Mouse (Mus musculus) intestine, postnatal 0 days (tissue): Measurements from ENCODE around the gene Optc. TPM values are rescaled to one million over a fixed set of nuclear protein-coding genes. Genes with fewer than 3 reads are reported as not detected.

Experiments used
- ATAC-seq: fragments of 200-750 bp; cut with Nextera tagmentation; 2 replicates; pipeline ENCODE4 v1.8.0; 2017; ENCODE audit warnings: mild to moderate bottlenecking, moderate TSS enrichment, moderate library complexity
- H3K27ac ChIP-seq: fragments of 300-500 bp; sonication (generic); 2 replicates; pipeline ENCODE4 v1.5.1; 2014; ENCODE audit warnings: mild to moderate bottlenecking, low read depth, low read length, moderate library complexity
- H3K27me3 ChIP-seq: fragments of 300-500 bp; sonication (generic); replicated peaks from 2 replicates; pipeline ENCODE4 v1.6.1; 2014; ENCODE audit warnings: low read length, mixed read lengths; ENCODE audit not compliant: control insufficient read depth, insufficient read depth
- H3K36me3 ChIP-seq: fragments of 300-500 bp; sonication (generic); 2 replicates; pipeline ENCODE4 v1.6.1; 2014; ENCODE audit warnings: mild to moderate bottlenecking, moderate library complexity; ENCODE audit not compliant: control insufficient read depth, insufficient read depth
- H3K4me1 ChIP-seq: fragments of 300-500 bp; sonication (generic); replicated peaks from 2 replicates; pipeline ENCODE4 v1.6.1; 2014; ENCODE audit warnings: antibody characterized with exemption, low read length, mixed read lengths; ENCODE audit not compliant: control insufficient read depth, insufficient read depth
- H3K4me2 ChIP-seq: fragments of 300-500 bp; sonication (generic); replicated peaks from 2 replicates; pipeline ENCODE4 v1.6.1; 2014; ENCODE audit warnings: low read depth, mild to moderate bottlenecking, moderate library complexity
- H3K4me3 ChIP-seq: fragments of 300-500 bp; sonication (generic); 2 replicates; pipeline ENCODE4 v1.5.1; 2014; ENCODE audit warnings: low read depth, low read length
- H3K9ac ChIP-seq: fragments of 300-500 bp; sonication (generic); 2 replicates; pipeline ENCODE4 v1.6.1; 2014; ENCODE audit warnings: mild to moderate bottlenecking, low read depth, low read length
- H3K9me3 ChIP-seq: fragments of 300-500 bp; sonication (generic); 2 replicates; pipeline ENCODE4 v1.6.1; 2016; ENCODE audit warnings: mixed run types; ENCODE audit not compliant: control insufficient read depth
- CTCF ChIP-seq: sonication (generic); IDR thresholded peaks from 2 replicates; pipeline ENCODE4 v1.5.1; 2016; ENCODE audit warnings: low read depth, mild to moderate bottlenecking, control low read depth, antibody characterized with exemption, moderate library complexity
- WGBS: fragments of 180-500 bp; shearing (Covaris S2); extraction: QIAGEN DNeasy Blood & Tissue Kit; methylation state at CpG from one replicate; pipeline ENCODE4 v1.1.7; 2014; 5-methylcytosine and 5-hydroxymethylcytosine counted together
- polyA plus RNA-seq: library from polyadenylated mRNA; unstranded; fragments of >200 nt; fragmentation: Nextera tagmentation; extraction: Ambion mirVana; gene quantifications from 2 replicates; pipeline ENCODE4 v1.2.1, GENCODE M21; 2015

Optc gene
- polyA plus RNA-seq, 1 experiment from 2014 or later: 0.94 TPM

GRCm38 (mm10) chr1:133887044-133887443, 20.8 kb downstream of the Optc start:
- H3K4me3 ChIP-seq: no peak overlapping the region
- H3K4me2 ChIP-seq: no peak overlapping the region; the same call in 1 of the 2 replicates
- peaks cover 27% of the 10 kb centered on the region for H3K4me1 ChIP-seq
- no peak for TF ChIP-seq CTCF
- no peak overlapping the region for H3K9ac ChIP-seq
- no peaks in the 10 kb centered on the region for H3K27me3 ChIP-seq
- H3K27ac ChIP-seq: no peak overlapping the region
- no peaks in the 10 kb centered on the region for H3K36me3 ChIP-seq
- H3K9me3 ChIP-seq: no peaks in the 10 kb centered on the region
- 11% methylated on average over 8 of the region's 8 CpGs for WGBS
- ATAC-seq: no peak

GRCm38 (mm10) chr1:133886431-133886830, 21.4 kb downstream of the Optc start:
- Histone ChIP-seq H3K27me3 (no peaks in the 10 kb centered on the region), H3K36me3 (no peaks in the 10 kb centered on the region), H3K4me1 (peaks cover 29% of the 10 kb centered on the region), H3K27ac (no peak overlapping the region), H3K9ac (no peak overlapping the region), H3K4me2 (no peak overlapping the region), H3K4me3 (no peak overlapping the region), H3K9me3 (no peaks in the 10 kb centered on the region)
- TF ChIP-seq CTCF: no peak
- no peak for ATAC-seq
- 59% methylated on average over 6 of the region's 6 CpGs for WGBS

DNA sequence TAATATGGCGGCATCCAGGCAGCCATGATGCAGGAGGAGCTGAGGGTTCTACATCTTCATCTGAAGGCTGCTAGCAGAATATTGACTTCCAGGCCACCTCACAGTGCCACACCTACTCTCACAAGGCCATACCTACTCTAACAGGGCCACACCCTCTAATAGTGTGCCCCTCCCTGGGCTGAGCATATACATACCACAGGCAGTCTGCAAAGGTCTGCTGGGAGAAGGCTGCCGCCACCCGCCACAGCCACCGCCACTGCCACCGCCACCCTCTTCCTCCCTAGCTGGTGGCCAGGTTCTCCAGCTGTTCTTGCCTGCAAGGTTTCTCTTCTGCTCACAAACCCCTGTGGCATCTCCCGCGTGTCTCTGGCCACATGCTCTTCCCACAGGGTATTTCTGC, 22.0 kb downstream of the Optc start:
- no peak overlapping the region for H3K4me3 ChIP-seq
- no peak overlapping the region for H3K27ac ChIP-seq
- no peaks in the 10 kb centered on the region for H3K36me3 ChIP-seq
- peak; percentile 39; the same call in 1 of the 2 replicates for ATAC-seq
- no peaks in the 10 kb centered on the region for H3K27me3 ChIP-seq
- H3K4me2 ChIP-seq: no peak overlapping the region
- no peak overlapping the region for H3K9ac ChIP-seq
- 59% methylated on average over 7 of the region's 7 CpGs for WGBS
- peaks cover 29% of the 10 kb centered on the region for H3K4me1 ChIP-seq
- TF ChIP-seq CTCF: no peak
- no peaks in the 10 kb centered on the region for H3K9me3 ChIP-seq

- Histone ChIP-seq H3K36me3 (no peaks in the 10 kb centered on the region), H3K4me3 (no peak overlapping the region), H3K9ac (no peak overlapping the region), H3K27me3 (no peaks in the 10 kb centered on the region), H3K4me2 (no peak overlapping the region), H3K27ac (no peak overlapping the region), H3K4me1 (peaks cover 22% of the 10 kb centered on the region), H3K9me3 (no peaks in the 10 kb centered on the region)
- 77% methylated on average over 9 of the region's 9 CpGs for WGBS
- ATAC-seq: no peak
- TF ChIP-seq CTCF: no peak
Observed at GRCm38 (mm10) chr1:133884746-133885145, 23.1 kb downstream of the Optc start.

- Histone ChIP-seq H3K4me3 (no peak overlapping the region), H3K27ac (no peak overlapping the region), H3K4me2 (no peak overlapping the region), H3K9me3 (no peaks in the 10 kb centered on the region), H3K4me1 (peaks cover 20% of the 10 kb centered on the region), H3K36me3 (no peaks in the 10 kb centered on the region), H3K9ac (no peak overlapping the region), H3K27me3 (no peaks in the 10 kb centered on the region)
- no peak for TF ChIP-seq CTCF
- no peak for ATAC-seq
- 84% methylated on average over 6 of the region's 6 CpGs for WGBS
Observed at GRCm38 (mm10) chr1:133884090-133884489, 23.7 kb downstream of the Optc start.

DNA sequence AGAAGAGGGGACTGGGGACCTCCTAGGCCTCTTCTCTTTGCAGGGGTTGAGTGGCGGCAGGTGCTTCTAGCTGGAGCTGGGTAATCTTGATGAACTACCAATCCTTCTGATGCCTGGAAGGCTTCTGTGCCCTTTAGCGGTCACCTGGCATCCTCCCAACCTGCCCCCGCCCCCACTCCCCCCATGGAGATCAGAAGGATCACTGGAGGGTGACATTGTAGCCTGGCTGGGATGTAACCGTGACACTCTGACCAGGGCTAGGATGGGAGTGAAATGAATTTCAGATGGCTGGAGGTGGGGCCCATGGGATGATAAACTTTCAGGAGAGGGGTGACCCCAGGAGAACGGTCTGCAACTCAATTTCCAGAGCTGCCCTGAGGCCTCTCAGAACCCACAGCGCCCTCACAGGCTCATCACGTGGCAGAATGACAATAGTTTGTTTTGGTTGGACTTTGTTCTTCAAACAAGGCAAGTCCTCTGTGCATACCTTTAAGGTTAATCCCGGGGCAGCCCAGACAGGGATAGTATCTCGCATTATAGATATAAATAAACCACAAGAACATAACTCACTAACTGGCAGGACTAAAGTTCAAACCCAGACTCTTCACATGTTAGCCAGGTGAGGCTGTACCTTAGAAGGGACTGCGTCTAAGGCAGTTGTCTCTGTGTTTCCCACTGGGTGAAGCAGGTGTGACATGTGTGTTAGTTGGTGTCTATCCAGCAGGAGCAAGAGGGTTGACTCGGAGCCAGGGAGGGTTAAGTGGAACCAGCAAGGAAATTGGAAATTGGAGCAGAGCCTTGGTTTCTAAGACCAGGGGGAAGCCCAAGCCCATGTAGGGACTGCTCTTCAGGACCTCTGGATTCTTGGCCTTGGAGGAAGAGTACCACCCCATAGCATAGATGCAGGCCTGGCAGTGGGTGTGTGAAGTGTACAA, 25.2 kb downstream of the Optc start:
- Histone ChIP-seq H3K9me3 (no peaks in the 10 kb centered on the region), H3K27me3 (no peaks in the 10 kb centered on the region), H3K4me2 (no peak overlapping the region), H3K27ac (peak overlapping the region; percentile 21), H3K36me3 (no peaks in the 10 kb centered on the region), H3K4me1 (peaks cover 16% of the 10 kb centered on the region), H3K4me3 (no peak overlapping the region), H3K9ac (no peak overlapping the region)
- ATAC-seq: peak; percentile 85
- WGBS: 33% methylated on average over 11 of the region's 11 CpGs
- peak; percentile 16; the same call in 1 of the 2 replicates for TF ChIP-seq CTCF
